Mouse (Mus musculus) hindbrain, embryonic 16.5 days (tissue): ENCODE measurements at regions not wholly inside any gene's neighbourhood (a gene's known extent, or its start where the extent isn't known, plus 50 kb on each side); places are given as distances from the start of the nearest gene placed in this dataset.

Experiments
- ATAC-seq: fragments of 200-750 bp; cut with Nextera tagmentation; 2 replicates; pipeline ENCODE4 v1.8.0; 2017; ENCODE audit warnings: moderate TSS enrichment, moderate library complexity
- H3K27ac ChIP-seq: fragments of 300-500 bp; sonication (generic); 2 replicates; pipeline ENCODE4 v1.5.1; 2014; ENCODE audit warnings: low read depth, mild to moderate bottlenecking, control low read depth, low read length, moderate library complexity
- H3K27me3 ChIP-seq: fragments of 300-500 bp; sonication (generic); replicated peaks from 2 replicates; pipeline ENCODE4 v1.6.1; 2014; ENCODE audit warnings: low read length; ENCODE audit not compliant: control insufficient read depth, insufficient read depth
- H3K36me3 ChIP-seq: fragments of 300-500 bp; sonication (generic); 2 replicates; pipeline ENCODE4 v1.6.1; 2014; ENCODE audit warnings: mild to moderate bottlenecking, low read length, moderate library complexity, mixed read lengths; ENCODE audit not compliant: control insufficient read depth, insufficient read depth
- H3K4me1 ChIP-seq: fragments of 300-500 bp; sonication (generic); 2 replicates; pipeline ENCODE4 v1.6.1; 2014; ENCODE audit warnings: low read depth, low read length; ENCODE audit not compliant: control insufficient read depth, insufficient read depth
- H3K4me2 ChIP-seq: fragments of 300-500 bp; sonication (generic); 2 replicates; pipeline ENCODE4 v1.6.1; 2014; ENCODE audit warnings: mild to moderate bottlenecking, low read length, control low read depth, moderate library complexity
- H3K4me3 ChIP-seq: fragments of 300-500 bp; sonication (generic); 2 replicates; pipeline ENCODE4 v1.5.1; 2014; ENCODE audit warnings: mild to moderate bottlenecking, low read length, control low read depth, moderate library complexity
- H3K9ac ChIP-seq: fragments of 300-500 bp; sonication (generic); 2 replicates; pipeline ENCODE4 v1.6.1; 2014; ENCODE audit warnings: low read depth, mild to moderate bottlenecking, control low read depth, low read length, moderate library complexity
- H3K9me3 ChIP-seq: fragments of 300-500 bp; sonication (generic); 2 replicates; pipeline ENCODE4 v1.6.1; 2014; ENCODE audit warnings: mild to moderate bottlenecking, low read length, moderate library complexity; ENCODE audit not compliant: control insufficient read depth
- WGBS: fragments of 180-500 bp; shearing (Covaris S2); extraction: QIAGEN DNeasy Blood & Tissue Kit; methylation state at CpG from one replicate; pipeline ENCODE4 v1.1.7; 2014; 5-methylcytosine and 5-hydroxymethylcytosine counted together

DNA sequence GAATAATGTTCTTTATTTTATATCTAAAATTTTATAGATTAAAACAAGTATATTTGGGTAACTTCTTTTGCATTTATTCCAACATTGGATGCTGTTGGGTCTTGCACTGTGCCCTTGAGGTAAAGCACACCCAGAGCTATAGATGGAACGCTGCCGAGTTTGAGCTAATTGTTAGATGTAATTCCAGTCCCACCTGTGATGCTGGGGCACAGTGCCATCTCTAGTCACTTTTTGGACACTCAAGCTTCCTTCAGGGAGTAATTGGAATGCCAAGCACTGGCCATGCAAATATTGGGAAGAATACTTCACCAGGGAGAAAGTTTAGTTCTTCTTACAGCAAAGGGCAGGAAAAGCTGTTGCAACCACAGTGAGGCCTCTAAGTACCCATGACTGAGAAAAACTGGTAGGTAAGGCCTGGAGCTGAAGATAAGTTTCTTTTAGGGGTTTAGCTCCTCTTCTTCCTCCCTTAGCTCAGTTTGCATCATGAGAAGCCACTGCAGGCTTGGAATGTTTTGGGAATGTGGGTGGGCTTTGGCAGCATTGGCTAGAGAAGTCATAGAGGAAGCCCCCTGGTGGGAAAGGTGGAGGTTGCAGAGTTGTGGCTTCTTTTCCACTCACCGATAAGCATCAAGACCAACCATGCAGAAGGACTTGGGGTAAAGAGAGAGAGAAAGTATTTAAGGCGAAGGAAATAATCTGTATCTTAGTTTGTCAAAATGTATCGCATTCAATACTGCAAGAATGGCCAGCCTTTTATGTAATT is 189.1 kb downstream of the Rsl24d1 start:
- WGBS = 83% methylated on average over 5 of the region's 5 CpGs
- Histone ChIP-seq H3K9me3 (no peaks in the 10 kb centered on the region), H3K36me3 (no peaks in the 10 kb centered on the region), H3K27ac (no peak overlapping the region), H3K27me3 (no peaks in the 10 kb centered on the region), H3K4me3 (no peak overlapping the region), H3K4me2 (no peak overlapping the region), H3K9ac (no peak overlapping the region), H3K4me1 (no peaks in the 10 kb centered on the region)
- ATAC-seq = no peak

DNA sequence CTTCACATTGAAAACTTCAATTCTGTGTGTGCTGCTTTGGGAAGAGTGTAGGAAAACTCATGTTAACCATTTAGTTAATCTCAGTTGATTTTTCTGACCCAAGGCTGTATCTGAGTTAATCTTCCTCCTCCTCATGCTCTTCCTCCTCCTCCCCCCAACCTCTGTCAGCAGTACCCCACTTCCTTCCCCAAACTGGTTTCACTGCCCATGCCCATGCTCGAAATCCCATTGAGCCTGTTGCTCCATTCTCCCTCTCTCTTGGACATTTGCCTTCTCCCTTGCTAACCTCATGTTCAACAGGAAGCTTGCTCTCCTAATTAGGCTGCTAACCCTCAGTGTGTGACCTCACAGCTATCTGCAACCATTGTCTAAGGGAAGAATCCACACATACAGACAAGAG is 203.8 kb downstream of the Rsl24d1 start:
- Histone ChIP-seq H3K9ac (no peak overlapping the region), H3K27me3 (no peaks in the 10 kb centered on the region), H3K36me3 (no peaks in the 10 kb centered on the region), H3K4me2 (no peak overlapping the region), H3K4me1 (no peaks in the 10 kb centered on the region), H3K9me3 (no peaks in the 10 kb centered on the region), H3K27ac (no peak overlapping the region), H3K4me3 (no peak overlapping the region)
- no peak for ATAC-seq
- 78% methylated on average over 1 of the region's 1 CpGs for WGBS

DNA sequence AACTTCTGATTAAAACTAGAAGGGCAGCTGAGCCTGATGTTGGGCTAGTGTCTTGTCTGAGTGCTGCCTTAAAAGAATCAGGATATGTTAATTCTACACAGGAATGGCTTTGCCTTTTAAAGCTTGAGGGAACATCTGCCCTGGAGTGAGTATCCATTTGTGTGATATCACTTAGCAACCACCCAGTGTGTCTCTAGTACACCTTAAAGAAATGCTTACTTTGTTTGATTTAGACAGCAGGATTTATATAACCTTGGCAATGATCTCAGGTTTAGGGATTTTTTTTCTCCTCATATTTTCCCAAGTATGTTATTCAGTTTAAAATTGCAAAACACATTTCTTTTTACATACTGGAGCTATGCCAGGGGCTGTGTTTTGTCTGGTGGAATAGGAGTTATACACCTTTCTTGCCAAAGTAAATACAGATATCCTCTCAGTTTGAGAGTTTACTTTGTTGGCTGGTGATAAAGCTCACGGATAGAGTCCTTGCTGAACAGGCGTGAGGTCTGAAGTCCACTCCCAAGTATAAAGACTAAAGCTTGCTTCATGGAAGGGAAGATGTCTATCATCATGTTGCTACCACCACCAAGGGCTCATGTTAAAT is 206.6 kb downstream of the Rsl24d1 start:
- no peaks in the 10 kb centered on the region for H3K36me3 ChIP-seq
- no peaks in the 10 kb centered on the region for H3K9me3 ChIP-seq
- no peak for ATAC-seq
- no peak overlapping the region for H3K4me2 ChIP-seq
- H3K4me3 ChIP-seq = no peak overlapping the region
- H3K9ac ChIP-seq = no peak overlapping the region
- 89% methylated on average over 2 of the region's 2 CpGs for WGBS
- no peaks in the 10 kb centered on the region for H3K27me3 ChIP-seq
- no peak overlapping the region for H3K27ac ChIP-seq
- H3K4me1 ChIP-seq = no peaks in the 10 kb centered on the region

DNA sequence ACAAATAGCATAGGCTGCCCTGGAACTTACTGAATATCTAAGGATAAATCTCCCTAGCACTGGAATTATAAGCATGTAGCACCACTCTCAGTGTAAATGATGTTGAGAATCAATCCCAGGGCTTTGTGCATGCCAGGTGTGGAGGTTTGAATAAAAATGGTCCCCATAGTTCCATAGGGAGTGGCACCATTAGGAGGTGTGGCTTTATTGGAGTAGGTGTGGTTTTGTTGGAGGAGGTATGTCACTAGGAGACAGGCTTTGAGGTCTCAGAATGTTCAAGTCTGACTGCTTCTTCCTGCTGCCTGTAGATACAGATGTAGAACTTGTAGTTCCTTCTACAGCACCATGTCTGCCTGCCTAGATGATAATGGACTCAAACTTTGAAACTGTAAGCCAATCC is 217.8 kb downstream of the Rsl24d1 start:
- H3K9ac ChIP-seq = no peak overlapping the region

DNA sequence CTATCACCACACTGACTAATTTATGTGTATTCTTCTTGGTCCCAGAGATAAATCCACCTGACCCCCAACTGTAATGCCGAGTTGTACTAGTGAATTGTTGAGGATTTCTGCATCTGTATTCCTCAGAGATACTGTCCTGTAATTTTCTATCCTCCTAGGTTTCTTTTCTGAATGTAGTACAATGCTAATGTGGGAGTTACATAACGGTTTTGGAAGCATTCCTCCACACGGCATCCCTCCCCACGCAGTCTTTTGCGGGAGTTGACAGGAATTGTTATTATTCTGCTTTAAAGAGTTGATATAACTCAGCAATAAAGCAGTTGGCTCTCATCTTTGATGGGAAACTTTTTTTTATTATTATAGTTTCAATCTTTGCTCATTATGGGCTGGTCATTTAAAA is 222.8 kb downstream of the Rsl24d1 start:
- no peaks in the 10 kb centered on the region for H3K36me3 ChIP-seq
- H3K27me3 ChIP-seq = no peaks in the 10 kb centered on the region
- 86% methylated on average over 5 of the region's 5 CpGs for WGBS
- H3K9ac ChIP-seq = no peak overlapping the region
- H3K4me1 ChIP-seq = no peaks in the 10 kb centered on the region
- H3K4me2 ChIP-seq = no peak overlapping the region
- no peak overlapping the region for H3K27ac ChIP-seq
- no peak overlapping the region for H3K4me3 ChIP-seq
- ATAC-seq = no peak
- H3K9me3 ChIP-seq = no peaks in the 10 kb centered on the region

More for the DNA sequence above, 217.8 kb downstream of the Rsl24d1 start:
- no peaks in the 10 kb centered on the region for H3K36me3 ChIP-seq
- no peaks in the 10 kb centered on the region for H3K4me1 ChIP-seq
- no peak overlapping the region for H3K4me3 ChIP-seq
- H3K4me2 ChIP-seq = no peak overlapping the region
- no peak overlapping the region for H3K27ac ChIP-seq
- no peaks in the 10 kb centered on the region for H3K27me3 ChIP-seq
- no peaks in the 10 kb centered on the region for H3K9me3 ChIP-seq
- no peak for ATAC-seq

DNA sequence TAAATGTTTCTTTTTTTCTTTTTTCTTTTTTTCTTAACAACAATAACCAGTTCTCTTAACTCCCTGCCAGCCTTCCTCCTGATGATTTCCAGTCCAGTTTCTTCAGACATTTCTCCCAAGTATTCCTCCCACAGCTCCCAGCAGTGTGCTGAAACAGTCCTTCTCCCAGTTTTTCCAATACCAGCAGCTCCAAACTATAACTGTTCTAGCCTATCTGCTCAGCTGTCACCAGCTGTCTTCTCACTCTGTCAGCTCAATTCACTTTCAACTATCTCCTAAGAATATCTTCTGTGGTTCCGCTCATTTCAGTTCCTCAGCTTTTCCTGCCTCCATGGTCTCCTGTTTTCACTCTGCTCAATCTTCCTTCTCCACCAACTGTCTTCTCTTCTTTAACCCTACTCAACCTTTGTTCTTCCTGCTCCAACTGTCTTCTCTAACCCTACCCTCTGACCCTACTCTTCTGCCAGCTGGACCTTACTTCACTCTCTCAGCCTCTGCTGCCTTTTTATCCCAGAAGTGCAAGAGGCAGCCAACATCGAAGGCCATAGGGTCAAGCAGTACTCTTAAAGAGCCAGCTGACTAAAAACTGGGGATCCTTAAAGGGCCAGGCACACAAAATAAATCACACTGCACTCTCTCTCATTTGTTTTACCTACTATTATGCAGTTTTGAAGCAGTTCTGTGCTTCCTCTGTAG is 224.0 kb downstream of the Rsl24d1 start:
- Histone ChIP-seq H3K9me3 (peaks cover 9% of the 10 kb centered on the region), H3K27ac (no peak overlapping the region), H3K4me3 (no peak overlapping the region), H3K4me2 (no peak overlapping the region), H3K4me1 (no peaks in the 10 kb centered on the region), H3K36me3 (no peaks in the 10 kb centered on the region), H3K9ac (no peak overlapping the region), H3K27me3 (no peaks in the 10 kb centered on the region)
- 85% methylated on average over 2 of the region's 2 CpGs for WGBS
- no peak for ATAC-seq

DNA sequence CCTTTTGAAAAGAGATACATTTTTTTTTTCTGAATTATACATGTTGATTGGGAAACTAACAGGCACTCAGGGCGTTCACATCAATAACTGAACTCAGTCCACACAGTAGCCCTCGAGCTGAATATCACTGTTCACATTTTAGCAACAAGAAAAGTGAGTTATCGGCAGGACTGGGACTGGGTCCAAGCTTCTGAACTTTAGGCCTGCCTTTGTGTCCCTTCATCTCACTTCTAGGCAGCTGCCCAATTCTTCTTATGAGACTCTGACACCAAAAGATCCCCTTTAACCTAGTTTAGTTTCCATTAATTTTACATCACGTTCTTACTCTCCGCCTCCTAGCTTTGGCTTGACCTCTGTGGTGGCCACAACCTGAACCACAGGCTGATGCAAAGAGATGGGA is 242.7 kb downstream of the Rsl24d1 start:
- no peaks in the 10 kb centered on the region for H3K27me3 ChIP-seq
- H3K9ac ChIP-seq = no peak overlapping the region
- WGBS = 71% methylated on average over 5 of the region's 5 CpGs
- no peaks in the 10 kb centered on the region for H3K4me1 ChIP-seq
- H3K4me2 ChIP-seq = no peak overlapping the region
- no peaks in the 10 kb centered on the region for H3K36me3 ChIP-seq
- H3K4me3 ChIP-seq = no peak overlapping the region
- no peaks in the 10 kb centered on the region for H3K9me3 ChIP-seq
- no peak overlapping the region for H3K27ac ChIP-seq
- ATAC-seq = no peak

DNA sequence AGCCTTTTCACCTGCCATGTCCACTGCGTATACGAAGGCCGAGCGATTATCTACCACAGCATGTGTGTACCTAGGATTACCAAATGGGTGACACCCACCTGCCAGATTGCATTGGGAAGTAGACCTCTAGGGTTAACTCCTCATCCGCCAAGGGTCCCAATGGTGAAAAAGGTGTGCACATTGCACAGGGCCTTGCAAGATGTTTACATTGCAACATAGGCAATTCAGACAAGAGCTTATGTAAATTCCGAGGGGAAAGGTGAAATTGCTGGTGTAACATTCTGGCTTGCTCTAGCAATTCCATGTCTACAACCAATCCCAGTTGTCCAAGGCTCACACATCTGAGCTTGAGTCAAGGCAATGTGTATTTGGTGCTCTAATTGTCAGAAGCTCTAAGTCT is 245.7 kb downstream of the Rsl24d1 start:
- H3K4me1 ChIP-seq = no peaks in the 10 kb centered on the region
- ATAC-seq = no peak
- no peaks in the 10 kb centered on the region for H3K36me3 ChIP-seq
- no peak overlapping the region for H3K4me3 ChIP-seq
- H3K9ac ChIP-seq = no peak overlapping the region
- H3K9me3 ChIP-seq = no peaks in the 10 kb centered on the region
- H3K27me3 ChIP-seq = no peaks in the 10 kb centered on the region
- H3K27ac ChIP-seq = no peak overlapping the region
- WGBS = 95% methylated on average over 6 of the region's 6 CpGs
- no peak overlapping the region for H3K4me2 ChIP-seq

DNA sequence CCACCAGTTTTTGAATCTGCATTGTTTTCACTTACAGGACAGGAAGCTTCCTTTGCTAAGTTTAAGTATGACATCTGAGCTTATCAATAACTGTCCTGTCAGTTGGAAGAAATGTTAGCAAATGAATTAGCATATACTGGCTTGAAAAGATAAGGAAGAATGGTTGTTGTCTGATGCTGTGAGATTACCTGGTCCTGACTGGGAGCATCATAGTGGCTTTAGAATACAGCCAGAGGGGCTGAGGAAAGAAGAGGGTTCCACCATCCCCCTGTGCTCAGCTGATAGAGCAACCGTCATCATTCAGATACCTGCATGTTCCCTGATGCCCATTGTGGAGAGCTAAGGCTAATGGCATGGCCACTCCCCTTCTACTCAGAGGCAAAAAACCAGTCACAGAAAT is 267.5 kb downstream of the Rsl24d1 start:
- Histone ChIP-seq H3K4me1 (no peaks in the 10 kb centered on the region), H3K4me2 (no peak overlapping the region), H3K27ac (no peak overlapping the region), H3K27me3 (no peaks in the 10 kb centered on the region), H3K36me3 (no peaks in the 10 kb centered on the region), H3K9me3 (no peaks in the 10 kb centered on the region), H3K4me3 (no peak overlapping the region), H3K9ac (no peak overlapping the region)
- no peak for ATAC-seq
- WGBS = 84% methylated on average over 1 of the region's 1 CpGs
